Mouse (Mus musculus) gastrocnemius, postnatal 25 days (tissue): ENCODE data around the gene Dalrd3. TPM values are rescaled to one million over a fixed set of nuclear protein-coding genes. Genes with fewer than 3 reads are reported as not detected.

ENCODE experiments used
- DNase-seq: peaks from one replicate; pipeline ENCODE4 v3.0.0; 2022
- long read RNA-seq, 2 experiments: library from polyadenylated mRNA; stranded (forward); transcript quantifications; one replicate each; pipeline ENCODE4 v2.0.0; 2021
- total RNA-seq, 2 experiments: library from RNA; stranded (reverse); gene quantifications; 1 replicate in 1 of 2; 2 replicates in 1 of 2; pipeline ENCODE4 v1.2.3; 2021

The Dalrd3 gene
- 10 to 100 TPM in 1 of 2 experiments, 1 to 10 TPM in 1; 7.6 to 10.4 TPM for total RNA-seq
- long read RNA-seq, experiment 1, partial matches to known transcripts = 0 of 9 reads
- long read RNA-seq, experiment 1, other reads (novel, unspliced or antisense) = 5 of 9 reads
- long read RNA-seq, experiment 2, partial matches to known transcripts = 0 of 4 reads
- long read RNA-seq, experiment 2, other reads (novel, unspliced or antisense) = 0 of 4 reads

DNA sequence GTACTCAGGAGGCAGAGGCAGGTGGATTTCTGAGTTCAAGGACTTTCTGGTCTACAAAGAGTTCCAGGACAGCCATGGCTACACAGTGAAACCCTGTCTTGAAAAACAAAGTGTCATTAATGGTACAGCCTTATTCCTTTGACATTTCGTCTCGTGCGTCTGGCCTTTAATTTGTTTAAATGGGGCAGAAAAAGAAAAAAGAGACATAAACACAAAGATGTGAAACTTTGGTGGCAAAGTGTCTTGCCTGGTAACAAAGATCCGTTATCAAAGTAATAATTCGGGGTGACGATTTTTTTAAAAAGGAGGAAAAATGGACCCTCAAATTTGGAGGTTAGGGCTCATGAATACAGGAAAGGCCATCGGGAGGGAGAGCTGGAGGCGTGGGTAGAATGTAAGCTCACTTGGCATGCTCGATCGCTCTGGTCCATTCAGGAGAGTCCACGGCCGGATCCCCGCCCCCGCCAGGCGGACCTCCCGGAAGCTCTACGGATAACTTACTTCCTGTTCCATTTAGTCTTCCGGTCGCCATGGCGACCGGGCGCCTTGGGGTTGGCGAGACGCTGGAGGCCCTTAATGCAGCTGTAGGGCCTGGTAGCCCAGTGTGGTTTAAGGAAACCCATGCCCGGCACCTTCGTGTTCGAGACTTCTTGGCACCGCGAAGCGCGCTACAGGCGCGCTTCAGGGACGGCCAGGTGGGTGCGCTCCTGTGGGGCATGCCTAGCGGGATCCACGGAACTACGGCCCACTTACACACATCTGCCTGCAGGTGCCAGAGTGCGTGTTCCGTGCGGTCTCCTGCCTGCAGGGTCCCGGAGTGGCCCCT lies at the start of gene Dalrd3:
Gene Dalrd3 (plus strand): TSS at position 506 of the 826 bp plus-strand sequence.
- DNase-seq = peak; percentile 92

DNA sequence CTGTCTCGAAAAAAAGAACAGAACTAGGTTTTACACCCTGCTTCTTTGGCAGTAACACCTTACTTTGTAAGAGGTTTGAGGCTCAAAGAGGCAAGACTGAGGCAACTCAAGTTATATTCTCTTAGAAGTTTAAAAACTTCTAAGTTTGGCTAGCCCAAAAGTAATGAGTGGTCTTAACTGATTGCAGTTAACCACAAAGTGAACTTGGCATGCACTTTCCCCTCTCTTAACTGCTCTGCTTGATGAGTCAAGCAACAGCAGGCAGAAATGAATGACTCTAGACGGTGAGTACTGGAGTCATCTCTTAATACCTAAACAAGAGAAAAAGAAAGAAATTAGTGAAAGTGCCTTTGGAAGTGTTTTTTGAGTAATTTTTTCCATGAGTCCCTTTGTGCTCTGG lies 48.1 kb upstream of the Dalrd3 start:
- DNase-seq = no peak

DNA sequence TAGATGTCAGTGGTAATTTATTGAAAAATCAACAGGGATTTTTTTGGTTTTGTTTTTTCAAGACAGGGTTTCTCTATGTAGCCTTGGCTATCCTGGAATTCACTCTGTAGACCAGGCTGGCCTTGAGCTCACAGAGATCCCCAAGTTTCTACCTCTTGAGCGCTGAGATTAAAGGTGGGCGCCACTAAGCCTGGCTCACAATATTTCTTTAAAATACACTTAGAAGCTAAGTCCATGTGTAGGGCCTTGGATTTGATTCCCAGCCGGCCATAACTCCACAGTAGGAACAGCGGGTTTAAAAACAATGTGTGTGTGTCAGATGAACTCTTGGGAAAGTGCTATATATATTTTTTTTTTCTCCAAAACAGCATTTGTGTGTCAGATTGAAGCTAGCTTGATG lies 46.3 kb upstream of the Dalrd3 start:
- DNase-seq = no peak

DNA sequence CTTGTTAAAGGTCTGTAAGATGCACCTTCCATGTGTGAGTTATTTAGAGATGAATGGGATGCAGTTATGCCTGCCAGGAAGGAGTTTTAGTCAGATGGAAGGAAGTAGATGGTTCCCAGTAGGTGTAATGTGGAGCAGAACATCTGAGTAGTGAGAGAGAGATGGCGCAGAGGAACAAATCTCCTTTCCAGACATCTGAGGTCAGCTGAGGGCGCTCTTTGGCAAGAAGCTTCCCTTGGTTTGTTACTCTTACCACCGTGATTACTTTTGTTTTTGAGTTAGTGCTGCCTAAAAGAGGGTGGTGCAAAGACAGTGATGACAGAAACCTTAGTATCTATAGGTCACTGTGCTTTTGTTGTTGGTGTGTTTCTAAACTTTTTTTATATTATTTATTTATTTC lies 44.3 kb upstream of the Dalrd3 start:
- DNase-seq = no peak

DNA sequence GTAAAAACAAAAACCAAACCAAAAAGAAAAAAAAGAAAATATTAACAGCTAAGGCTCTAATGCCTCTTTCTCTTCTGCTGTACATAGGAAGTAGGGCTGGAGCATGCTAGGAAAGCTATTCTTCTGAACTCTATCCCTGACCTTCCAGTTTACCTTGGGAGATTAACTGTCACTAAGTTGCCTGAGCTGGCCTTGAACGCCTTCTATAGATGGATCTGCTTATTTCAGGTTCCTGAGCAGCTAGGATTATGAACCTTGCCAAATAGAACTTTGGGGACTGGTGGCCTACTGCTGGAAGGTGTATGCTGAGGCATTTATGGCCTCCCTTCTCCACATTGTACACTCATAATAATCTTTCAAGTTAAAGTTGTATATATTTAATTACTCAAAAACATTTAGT lies 38.7 kb upstream of the Dalrd3 start:
- DNase-seq = no peak

DNA sequence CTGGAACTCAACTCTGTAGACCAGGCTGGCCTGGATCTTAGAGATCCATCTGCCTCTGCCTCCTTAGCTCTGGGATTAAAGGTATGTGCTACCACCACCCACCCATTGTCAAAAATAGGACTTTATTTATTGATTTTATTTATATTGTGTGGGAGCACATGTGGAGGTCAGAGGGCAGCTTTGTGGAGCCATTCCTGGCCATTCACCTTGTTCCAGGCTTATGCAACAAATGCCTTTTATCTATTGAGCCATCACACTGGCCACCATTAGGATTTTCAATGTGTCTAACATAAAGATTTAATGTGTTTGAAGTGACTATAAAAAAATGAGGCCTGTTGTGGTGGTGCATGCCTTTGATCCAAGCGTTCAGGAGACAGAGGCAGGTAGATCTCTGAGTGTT lies 38.2 kb upstream of the Dalrd3 start:
- no peak for DNase-seq

DNA sequence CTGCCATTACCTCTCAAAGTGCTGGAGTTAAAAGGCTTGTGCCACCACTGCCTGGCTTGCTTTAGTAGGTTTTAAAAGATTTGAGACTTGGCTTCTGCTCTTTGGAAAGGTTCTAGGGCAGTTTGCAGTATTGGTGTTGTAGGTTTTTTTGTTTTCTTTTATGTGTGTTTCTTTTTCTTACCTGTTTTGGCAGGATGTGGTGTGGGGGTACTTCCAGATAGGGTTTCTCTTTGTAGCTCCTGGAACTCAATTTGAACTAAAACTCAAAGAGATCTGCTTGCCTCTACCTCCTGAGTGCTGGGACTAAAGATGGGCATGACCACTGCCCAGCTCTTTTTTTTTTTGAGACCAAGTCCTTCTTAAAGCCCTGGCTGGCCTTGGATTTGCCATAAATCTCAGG lies 28.8 kb upstream of the Dalrd3 start:
- no peak for DNase-seq

DNA sequence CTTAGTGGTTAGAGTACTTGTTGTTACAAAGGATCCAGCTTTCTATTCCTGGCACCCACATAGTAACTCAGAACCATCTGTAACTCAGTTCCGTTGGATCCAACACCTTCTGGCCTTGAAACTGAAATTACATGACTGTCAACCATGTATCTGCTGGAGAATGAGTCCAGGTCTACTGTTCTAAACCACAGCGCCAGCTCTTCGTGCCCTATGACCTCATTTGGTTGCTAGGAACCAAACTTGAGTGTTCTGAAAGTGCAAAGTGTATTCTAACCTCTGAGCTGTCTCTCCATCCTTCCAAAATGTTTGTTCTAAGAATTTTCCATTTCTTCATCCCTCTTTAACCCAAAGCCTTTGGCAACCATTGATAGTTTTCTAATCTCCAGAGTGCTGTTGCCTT lies 23.7 kb upstream of the Dalrd3 start:
- DNase-seq = no peak

DNA sequence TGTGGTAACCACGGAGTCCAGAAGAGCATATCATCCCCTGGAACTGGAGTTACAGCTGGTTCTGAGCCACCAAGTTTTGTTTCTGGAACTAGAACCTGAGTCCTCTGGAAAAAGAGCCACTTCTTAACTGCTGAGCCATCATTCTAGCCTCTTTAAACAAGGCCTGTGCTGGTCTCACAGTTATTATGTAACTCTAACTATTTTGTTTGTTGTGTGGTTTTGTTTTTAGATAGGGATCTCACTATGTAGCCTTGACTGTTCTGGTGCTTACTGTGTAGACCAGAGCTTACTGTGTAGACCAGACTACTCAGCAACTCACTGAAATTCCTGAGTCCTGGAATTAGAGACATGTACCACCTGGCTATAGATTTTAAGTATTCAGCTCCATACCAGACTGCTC lies 22.8 kb upstream of the Dalrd3 start:
- no peak for DNase-seq

DNA sequence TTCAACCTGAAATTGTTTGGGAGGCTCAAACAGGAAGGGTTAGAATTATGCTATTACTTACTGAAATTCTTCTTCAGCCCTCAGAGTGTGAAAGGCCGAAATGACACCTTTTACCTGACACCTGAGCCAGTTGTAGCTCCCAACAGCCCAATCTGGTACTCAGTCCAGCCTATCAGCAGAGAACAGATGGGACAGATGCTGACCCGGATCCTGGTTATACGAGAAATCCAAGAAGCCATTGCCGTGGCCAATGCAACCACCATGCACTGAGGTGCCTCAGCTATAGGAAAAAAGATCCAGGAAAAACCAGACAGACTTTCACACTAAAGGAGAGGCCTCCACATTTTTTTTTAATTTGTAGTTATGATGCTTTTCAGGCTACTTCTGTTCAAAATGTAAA lies 10.5 kb upstream of the Dalrd3 start:
- no peak for DNase-seq

DNA sequence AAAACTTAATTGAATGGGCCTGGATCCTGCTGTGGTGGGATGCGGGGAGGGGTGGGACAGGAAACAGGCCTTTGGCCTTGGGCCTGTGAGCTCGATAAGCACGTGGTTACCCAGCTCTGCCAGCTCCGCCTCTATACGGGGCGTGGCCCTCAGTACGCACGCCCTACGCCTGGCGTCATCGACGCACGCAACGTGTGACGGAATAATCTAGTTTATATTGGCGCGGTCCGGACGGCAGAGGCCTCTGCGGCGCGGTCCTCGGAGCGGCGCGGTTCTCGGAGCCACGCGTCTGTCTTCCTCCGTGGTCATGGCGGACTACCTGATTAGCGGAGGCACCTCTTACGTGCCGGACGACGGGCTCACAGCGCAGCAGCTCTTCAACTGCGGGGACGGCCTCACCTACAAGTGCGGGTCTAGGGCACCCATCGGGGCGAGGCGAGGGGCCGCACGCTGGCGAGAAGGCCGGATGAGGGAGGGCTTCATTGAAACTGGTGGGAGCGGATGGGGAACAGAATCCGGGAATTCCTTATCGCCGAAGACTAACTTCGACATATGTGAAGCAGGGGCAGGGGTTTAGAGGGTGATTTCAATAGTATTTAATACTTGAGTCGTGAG lies 9.4 kb upstream of the Dalrd3 start, which contains the start of gene Impdh2:
Gene Impdh2 (plus strand): TSS at position 60 of the 615 bp plus-strand sequence.
- peak; percentile 92 for DNase-seq

DNA sequence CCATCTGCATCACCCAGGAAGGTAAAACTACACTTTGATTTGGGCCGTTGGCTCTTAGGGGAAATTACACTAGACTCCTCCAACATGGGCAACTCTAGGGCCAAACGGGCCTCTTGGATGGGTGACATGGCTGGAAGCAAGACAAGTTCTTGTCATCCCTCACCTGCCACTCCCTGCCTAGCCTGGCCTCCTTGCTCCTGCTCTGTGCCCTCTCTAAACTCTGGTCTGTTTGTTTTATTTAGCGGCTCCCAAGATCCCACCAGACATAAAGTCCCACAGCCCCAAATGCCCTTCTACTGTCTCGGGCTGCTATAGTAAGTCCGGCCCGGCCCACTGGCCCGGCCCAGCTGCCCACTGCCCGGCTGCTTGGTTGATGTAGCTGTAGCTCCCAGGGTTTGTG lies 6.0 kb upstream of the Dalrd3 start:
- no peak for DNase-seq

DNA sequence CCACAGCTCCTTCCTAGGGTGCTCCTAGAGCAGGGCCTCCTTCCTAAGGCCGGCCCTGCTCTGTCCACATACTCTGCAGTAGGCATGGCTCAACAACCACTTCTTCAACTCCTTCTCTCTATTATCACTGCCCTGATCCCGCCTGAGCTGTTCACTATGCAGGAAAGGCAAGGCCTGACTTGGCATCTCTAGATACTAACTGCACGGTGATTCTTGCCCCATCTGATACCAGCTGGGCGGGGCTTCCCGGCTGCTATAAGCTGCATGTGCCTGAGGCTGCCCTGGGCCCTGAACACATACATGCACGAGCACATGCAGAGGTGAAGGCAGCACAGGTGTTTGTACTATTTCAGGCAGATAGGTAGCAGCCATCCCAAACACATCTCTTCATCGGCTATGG lies 5.6 kb upstream of the Dalrd3 start:
- DNase-seq = no peak

DNA sequence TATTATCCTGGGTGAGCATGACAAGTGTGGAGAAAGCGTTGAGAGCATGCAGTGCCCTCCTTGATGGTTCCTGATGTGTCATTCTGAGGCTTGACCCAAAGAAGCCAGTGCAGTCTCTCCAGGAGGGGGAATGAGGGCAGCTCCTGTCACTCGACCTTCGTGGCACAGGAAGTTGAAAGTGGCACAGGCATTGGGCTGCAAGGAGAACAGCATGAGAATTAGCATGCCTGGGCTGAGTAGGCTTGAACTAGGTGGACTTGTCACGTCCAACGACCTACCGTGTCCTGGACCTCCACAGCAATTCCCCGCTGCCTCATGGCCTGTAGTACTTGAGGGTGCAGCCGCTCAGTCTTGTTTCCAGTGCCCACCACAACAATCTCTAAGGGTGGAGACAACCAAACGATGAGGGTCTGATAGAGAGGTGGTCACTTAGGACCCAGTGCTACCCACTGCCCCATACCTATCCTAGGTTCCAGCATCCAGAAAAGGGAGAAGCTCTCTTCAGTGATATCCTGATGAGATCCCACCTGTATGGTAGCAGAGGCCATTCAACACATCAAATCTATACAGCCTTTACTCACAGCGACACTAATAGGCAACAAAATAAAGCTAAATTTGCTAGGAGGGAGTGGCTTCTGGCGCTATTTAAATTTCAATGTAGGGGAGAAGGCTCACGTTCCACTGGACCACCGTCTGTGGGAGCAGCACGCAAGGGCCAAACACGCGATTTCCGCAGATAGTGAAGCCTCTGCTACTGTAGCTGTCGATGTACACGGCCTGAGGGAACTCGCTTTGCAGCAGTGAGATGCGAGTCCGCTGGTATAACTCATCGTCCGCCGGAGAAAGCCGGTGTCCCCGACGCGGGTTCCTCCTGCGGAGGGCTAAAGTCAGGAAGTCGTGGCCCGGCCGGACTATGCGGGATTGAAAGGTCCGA lies 3.5 kb upstream of the Dalrd3 start:
- no peak for DNase-seq

DNA sequence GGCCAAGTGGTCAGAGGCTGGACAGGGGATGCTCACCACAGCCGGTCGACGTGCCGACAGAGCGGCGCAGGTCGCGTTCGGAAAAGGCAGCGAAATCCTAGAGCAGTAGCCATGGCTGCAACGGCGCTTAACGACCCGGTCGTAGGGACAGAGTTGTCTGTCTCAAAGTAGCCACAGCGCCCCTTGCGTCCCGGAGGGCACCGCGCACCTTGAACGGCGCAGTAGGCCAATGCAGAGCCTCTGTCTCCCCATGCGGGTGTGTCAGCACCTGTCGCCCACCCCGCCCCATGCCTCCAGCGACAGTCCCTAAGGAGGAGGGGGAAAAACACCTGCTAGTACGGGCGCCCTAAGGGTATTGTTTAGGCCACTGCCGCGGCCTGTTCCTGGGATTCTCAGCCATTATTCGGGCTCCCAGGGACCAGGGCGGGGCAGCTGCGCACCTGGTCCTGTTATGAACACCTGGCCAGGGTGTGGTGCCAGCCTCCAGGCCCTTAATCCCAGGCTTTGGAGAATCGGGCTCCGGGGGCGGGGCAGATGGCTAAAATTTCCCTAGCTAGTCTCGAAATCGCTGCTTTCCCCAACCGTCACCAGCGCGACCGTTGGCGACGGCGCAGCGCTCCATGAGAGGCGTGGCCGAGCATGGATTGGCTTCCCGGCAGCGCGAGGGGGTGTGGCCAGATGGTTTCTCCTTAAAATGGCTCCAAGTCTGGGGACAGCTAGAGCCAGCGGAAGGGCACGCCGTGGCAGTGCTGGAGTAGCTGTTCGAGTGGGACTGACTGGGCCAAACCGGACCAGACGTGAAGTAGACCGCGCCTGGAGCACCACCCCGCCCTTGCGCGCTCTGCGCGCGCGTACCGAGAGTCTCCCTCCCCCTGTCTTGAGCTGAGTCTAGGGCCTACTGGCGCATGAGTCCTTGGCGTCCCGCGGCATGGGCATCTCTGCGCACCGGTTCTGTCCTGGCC lies 2.6 kb upstream of the Dalrd3 start, which contains the start of gene Ndufaf3:
Gene Ndufaf3 (minus strand): TSS at position 620 of the 962 bp plus-strand sequence.
- DNase-seq = peak; percentile 93

DNA sequence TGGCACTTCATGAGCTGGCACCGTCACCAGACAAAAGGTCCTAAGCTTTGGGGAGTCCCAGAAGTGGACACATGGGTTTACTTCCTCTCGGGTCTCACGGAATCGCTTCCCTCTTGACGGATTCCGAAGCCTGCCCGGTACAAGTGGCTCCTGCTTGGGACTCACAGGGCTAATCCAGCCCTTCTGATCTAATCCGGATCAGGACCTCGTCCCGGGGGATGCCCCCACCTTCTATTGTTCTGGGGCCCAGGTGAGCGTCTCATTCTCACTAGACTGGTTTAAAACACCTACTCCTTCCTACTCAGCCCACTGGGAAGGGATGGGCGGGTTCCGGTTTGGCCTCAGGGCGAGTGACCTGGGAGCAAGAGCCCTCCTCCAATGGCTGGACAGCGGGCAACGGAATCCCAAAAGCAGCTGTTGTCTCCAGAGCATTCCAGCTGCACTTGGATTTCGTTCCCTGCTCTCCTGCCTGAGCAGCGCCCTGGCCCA lies 1.7 kb upstream of the Dalrd3 start:
- peak; percentile 53 for DNase-seq

DNA sequence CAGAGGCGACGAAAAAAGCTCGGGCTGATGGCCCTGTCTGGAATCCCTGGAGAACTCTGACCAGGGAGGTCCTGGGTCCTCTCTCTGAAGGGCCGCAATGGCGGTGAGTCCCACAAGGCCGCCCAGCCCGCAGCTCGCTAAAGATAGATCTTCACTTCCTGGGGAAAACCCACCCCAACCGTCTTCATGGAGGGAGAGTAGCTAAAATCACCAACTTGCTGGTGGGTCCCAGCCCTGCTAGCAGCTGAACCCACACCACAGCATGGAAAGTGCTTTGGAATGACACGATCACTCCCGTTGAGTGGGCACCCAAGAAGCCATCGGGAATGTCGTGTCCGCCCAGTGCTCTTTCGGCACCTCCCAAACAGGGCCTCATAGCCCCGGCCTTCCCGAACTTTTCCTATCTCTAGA lies 1.2 kb upstream of the Dalrd3 start:
- DNase-seq = no peak

DNA sequence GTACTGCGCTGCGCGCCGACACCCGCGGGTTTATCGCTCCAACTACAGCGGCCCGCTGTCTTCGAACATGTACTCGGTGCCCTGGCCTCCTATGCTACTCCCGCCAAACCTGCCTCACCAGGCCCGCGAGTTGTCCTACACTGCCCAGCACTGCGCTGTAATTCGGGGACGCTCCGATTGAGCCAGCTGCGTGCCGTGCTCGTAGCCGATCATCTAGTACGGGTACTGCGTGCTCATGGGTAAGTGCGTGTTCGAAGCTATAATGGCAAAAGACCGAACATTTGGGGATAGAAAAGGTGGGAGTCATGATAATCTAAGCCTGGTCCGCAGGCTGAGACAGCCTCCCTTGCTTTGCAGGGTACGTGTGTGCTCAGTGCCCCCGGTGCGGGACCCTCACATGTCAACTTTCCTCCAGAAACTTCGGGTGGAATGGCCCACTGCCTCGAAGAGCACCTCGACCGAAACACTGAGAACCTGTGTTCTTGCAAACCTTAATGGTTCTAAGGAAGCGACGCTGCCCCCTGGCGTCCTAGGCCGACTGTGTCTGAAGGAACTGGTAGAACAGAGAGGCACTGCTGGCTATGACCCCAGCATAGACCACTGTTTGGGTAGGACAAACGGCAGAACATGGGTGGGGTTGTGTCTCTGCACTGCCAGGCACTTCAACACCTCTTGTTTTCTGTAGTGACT lies 666 bp downstream of the Dalrd3 start:
- DNase-seq = peak; percentile 58

DNA sequence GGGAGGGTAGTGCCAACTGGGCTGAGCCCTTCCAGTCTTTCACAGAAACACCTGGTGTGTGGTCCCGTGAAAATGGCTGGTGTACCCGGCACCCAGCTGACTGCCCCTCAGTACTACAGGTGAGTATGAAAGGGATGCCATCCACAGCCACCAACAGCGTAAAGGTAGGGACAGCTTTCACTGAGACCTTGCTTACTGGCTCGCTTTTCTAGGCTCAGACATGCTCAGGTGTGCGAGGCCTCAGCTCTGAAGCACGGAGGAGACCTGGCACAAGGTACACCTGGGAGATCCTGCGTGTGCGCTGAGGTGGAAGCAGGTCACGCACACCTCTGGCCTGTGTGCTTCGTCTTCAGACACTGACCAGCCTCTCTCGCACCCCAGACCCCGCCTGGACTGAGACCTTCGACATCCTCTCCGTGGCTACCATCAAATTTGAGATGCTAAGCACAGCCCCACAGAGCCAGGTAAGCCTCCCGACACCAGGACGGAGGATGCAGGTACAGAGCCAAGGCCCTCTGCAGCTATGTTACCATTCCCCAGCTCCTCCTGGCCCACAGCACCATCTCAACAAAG lies 1.8 kb downstream of the Dalrd3 start:
- no peak for DNase-seq

DNA sequence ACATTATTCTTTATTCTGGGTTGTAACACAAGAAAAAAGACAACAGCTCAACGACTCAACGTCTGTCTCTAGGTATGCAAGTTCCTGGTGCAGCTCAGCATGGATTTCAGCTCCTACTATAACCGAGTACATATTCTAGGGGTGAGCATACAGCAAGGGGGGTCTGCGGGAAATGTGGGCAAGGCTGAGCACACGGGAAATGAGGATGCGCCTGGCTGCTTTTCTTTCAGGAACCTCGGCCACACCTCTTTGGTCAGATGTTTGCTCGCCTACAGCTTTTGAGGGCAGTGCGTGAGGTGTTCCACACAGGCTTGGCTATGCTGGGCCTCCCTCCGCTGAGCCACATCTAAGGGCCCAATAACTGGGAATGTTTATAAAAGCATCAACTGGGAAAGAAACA lies 2.6 kb downstream of the Dalrd3 start:
- DNase-seq = no peak
